9 mouse cellular contexts compared by ENCODE assay signal in the genomic region with DNA sequence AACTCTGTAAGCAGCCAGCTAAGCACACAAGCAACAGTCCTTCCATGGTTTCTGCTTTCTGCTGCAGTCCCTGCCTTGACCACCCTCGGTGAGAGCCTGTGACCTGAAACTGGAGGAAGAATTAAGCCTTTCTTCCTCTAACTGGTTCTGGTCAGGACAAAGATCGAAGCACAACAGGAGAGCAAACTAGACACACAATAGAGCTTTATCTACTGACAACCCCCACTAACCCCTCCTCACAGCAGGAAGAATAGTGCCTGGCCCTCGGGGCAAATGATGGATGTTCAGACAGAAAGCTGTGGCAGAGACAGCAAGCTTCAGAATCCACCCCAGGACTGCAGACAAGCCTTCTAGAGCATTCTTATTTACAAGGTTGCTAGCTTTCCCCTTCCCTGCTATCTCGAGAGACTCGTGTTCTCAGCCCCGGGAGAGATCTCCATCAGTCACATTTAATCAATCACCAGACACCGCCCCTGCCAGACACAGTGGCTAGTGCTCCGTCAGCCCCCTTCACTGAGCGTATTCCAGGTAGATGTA. TPM values are rescaled to one million over a fixed set of nuclear protein-coding genes. Genes with fewer than 3 reads are reported as not detected.
DNase-seq lines count a peak whose midpoint lies in the region; ATAC-seq and TF ChIP-seq lines count a peak whose summit lies in the region.
"Had no signal": no experiment of that assay in that cellular context is flagged by ENCODE, and none has a peak within 500 bp of the region (broad histone marks: within the 10 kb centered on the region; RNA-seq: fewer than 3 reads in every experiment).

No protein-coding gene starts in this region.

- H3K4me2 ChIP-seq in forebrain, embryonic 15.5 days (replicated peaks) = no peak overlapping the region; the same call in 1 of the 2 replicates

- peak overlapping the region; percentile 13; the same call in 1 of the 2 replicates for H3K4me3 ChIP-seq in forebrain, embryonic 10.5 days
- H3K4me3 ChIP-seq in forebrain, embryonic 15.5 days = no peak overlapping the region
- H3K4me3 ChIP-seq in ES-Bruce4 (ENCODE audit: low read depth, low read length) (no peak overlapping the region), macrophage (ENCODE audit: inconsistent target) (no peak overlapping the region)
- no peak overlapping the region for H3K4me3 ChIP-seq in embryonic fibroblast, embryonic 13.5 days (ENCODE audit: insufficient read depth, low read length)

- no peak overlapping the region for H3K9ac ChIP-seq in forebrain, embryonic 15.5 days (replicated peaks)
- no peak overlapping the region for H3K9ac ChIP-seq in ES-Bruce4 (ENCODE audit: low read depth, poor library complexity, severe bottlenecking)

- TF ChIP-seq CTCF in ES-Bruce4 (IDR thresholded peaks at IDR 0.05; ENCODE audit: low read depth, low read length) = no peak
- no peak for TF ChIP-seq CTCF in embryonic fibroblast, embryonic 13.5 days (IDR thresholded peaks at IDR 0.05; ENCODE audit: borderline replicate concordance, insufficient read depth, low read length)

- peak overlapping the region; percentile 73; the same call in 1 of the 2 replicates for H3K27ac ChIP-seq in forebrain, embryonic 10.5 days
- H3K27ac ChIP-seq in forebrain, embryonic 15.5 days (replicated peaks) = no peak overlapping the region
- H3K27ac ChIP-seq in ES-Bruce4 (ENCODE audit: insufficient read depth, low read length) (no peak overlapping the region), macrophage (peak overlapping the region; percentile 97)
- 0 out of 2 replicates have a peak overlapping the region, but pooled peaks have one; percentile 10 for H3K27ac ChIP-seq in embryonic fibroblast, embryonic 13.5 days (ENCODE audit: insufficient read depth, low read length)

- ATAC-seq in forebrain, embryonic 15.5 days (replicated peaks) = no peak
- no peak for ATAC-seq in frontal cortex, adult (ENCODE audit: low TSS enrichment)

- H3K36me3 ChIP-seq in forebrain, embryonic 10.5 days (replicated peaks) = no peaks in the 10 kb centered on the region
- H3K36me3 ChIP-seq in forebrain, embryonic 15.5 days = no peaks in the 10 kb centered on the region
- H3K36me3 ChIP-seq in ES-Bruce4 (ENCODE audit: control insufficient read depth, insufficient read depth, low read length, poor library complexity, severe bottlenecking) (no peaks in the 10 kb centered on the region), macrophage (ENCODE audit: inconsistent target) (no peaks in the 10 kb centered on the region)

- H3K27me3 ChIP-seq in forebrain, embryonic 10.5 days (ENCODE audit: poor library complexity, severe bottlenecking) = peaks cover 52% of the 10 kb centered on the region
- H3K27me3 ChIP-seq in forebrain, embryonic 15.5 days = no peaks in the 10 kb centered on the region
- H3K27me3 ChIP-seq in ES-Bruce4 (ENCODE audit: control insufficient read depth, insufficient read depth, low read length, poor library complexity, severe bottlenecking) = no peaks in the 10 kb centered on the region

- DNase-seq in forebrain, embryonic 10.5 days (ENCODE audit: extremely low spot score, low spot score) = peak; percentile 39
- no peak for DNase-seq in cerebellum, adult 18-20 months
- DNase-seq in cerebellum, postnatal 25 days = no peak

- H3K9me3 ChIP-seq in forebrain, embryonic 10.5 days = no peaks in the 10 kb centered on the region
- H3K9me3 ChIP-seq in forebrain, embryonic 15.5 days = no peaks in the 10 kb centered on the region
- H3K9me3 ChIP-seq in ES-Bruce4 (replicated peaks; ENCODE audit: control insufficient read depth, insufficient read depth, low read length, poor library complexity, severe bottlenecking) = no peaks in the 10 kb centered on the region

- peaks cover 30% of the 10 kb centered on the region for H3K4me1 ChIP-seq in forebrain, embryonic 10.5 days
- peaks cover 10% of the 10 kb centered on the region for H3K4me1 ChIP-seq in forebrain, embryonic 15.5 days
- peaks cover 5% of the 10 kb centered on the region for H3K4me1 ChIP-seq in ES-Bruce4 (ENCODE audit: control insufficient read depth, insufficient read depth, low read length)
- no peaks in the 10 kb centered on the region for H3K4me1 ChIP-seq in embryonic fibroblast, embryonic 13.5 days (ENCODE audit: control insufficient read depth, insufficient read depth, low read length)

- no peak for TF ChIP-seq POLR2A in ES-Bruce4 (IDR thresholded peaks at IDR 0.05; ENCODE audit: insufficient read depth, low read length)
- no peak for TF ChIP-seq POLR2A in embryonic fibroblast, embryonic 13.5 days (IDR thresholded peaks at IDR 0.05; ENCODE audit: low read depth, low read length)

- 10% methylated on average over 9 of the region's 9 CpGs for WGBS in forebrain, embryonic 10.5 days
- 14% methylated on average over 9 of the region's 9 CpGs for WGBS in forebrain, embryonic 15.5 days
- WGBS in macrophage (ENCODE audit: missing documents) = 29% methylated on average over 8 of the region's 9 CpGs

- no peaks in the 10 kb centered on the region for H3K79me2 ChIP-seq in macrophage (ENCODE audit: inconsistent target)

- TF ChIP-seq EP300 in ES-Bruce4 (IDR thresholded peaks at IDR 0.05; ENCODE audit: insufficient read depth, low read depth, low read length) = peak; percentile 65; the same call in 1 of the 2 replicates

RNA-seq across cellular contexts. Expression of a gene that starts 9.1 kb away (rescaled TPM):
- not detected in 2 replicates for polyA plus RNA-seq in forebrain, embryonic 10.5 days (2016; fragmentation: Nextera tagmentation; extraction: Ambion mirVana)
- polyA plus RNA-seq in forebrain, embryonic 15.5 days (2015; fragmentation: Nextera tagmentation; extraction: Ambion mirVana) = 0.09 TPM in 1 of 2 replicates, not detected in the other
- polyA plus RNA-seq in ES-Bruce4 (2011; ENCODE audit: insufficient read depth, insufficient read length, low read depth, missing spikeins) (not detected in 2 replicates), macrophage (2018) (0.23 to 1.8 TPM (median 0.40 TPM) in 3 replicates)
- not detected in 2 replicates for polyA plus RNA-seq in embryonic fibroblast, embryonic 13.5 days (2011; ENCODE audit: insufficient read length, low read depth, missing spikeins)
- 1 to 10 TPM in 13 of 26 experiments, not detected in 13; 1.1 to 5.0 (median 2.8) TPM for total RNA-seq in macrophage (2018; cell fraction: chromatin; rRNA removed)
- total RNA-seq in macrophage (2018; cell fraction: cytosol; rRNA removed) = 10 to 100 TPM in 13 of 26 experiments, under 1 TPM in 13; 0.13 to 26.6 (median 5.3) TPM
- 10 to 100 TPM in 7 of 26 experiments, 1 to 10 TPM in 7, under 1 TPM in 3, not detected in 9; 0.28 to 30.9 (median 9.5) TPM for total RNA-seq in macrophage (2018; cell fraction: nucleus; rRNA removed)

RNA-seq across cellular contexts. Expression of a gene that starts 20.1 kb away (rescaled TPM):
- polyA plus RNA-seq in forebrain, embryonic 10.5 days (2016; fragmentation: Nextera tagmentation; extraction: Ambion mirVana) = 0.76 and 0.90 TPM in 2 replicates
- polyA plus RNA-seq in forebrain, embryonic 15.5 days (2015; fragmentation: Nextera tagmentation; extraction: Ambion mirVana) = 0.80 and 1.0 TPM in 2 replicates
- polyA plus RNA-seq in ES-Bruce4 (2011; ENCODE audit: insufficient read depth, insufficient read length, low read depth, missing spikeins) (0.99 and 3.0 TPM in 2 replicates), macrophage (2018) (0.43 to 1.1 TPM (median 0.64 TPM) in 3 replicates)
- polyA plus RNA-seq in embryonic fibroblast, embryonic 13.5 days (2011; ENCODE audit: insufficient read length, low read depth, missing spikeins) = 0.32 and 0.35 TPM in 2 replicates
- 1 to 10 TPM in 3 of 26 experiments, under 1 TPM in 10, not detected in 13; 0.36 to 1.7 (median 0.81) TPM for total RNA-seq in macrophage (2018; cell fraction: chromatin; rRNA removed)
- total RNA-seq in macrophage (2018; cell fraction: cytosol; rRNA removed) = 1 to 10 TPM in 6 of 26 experiments, under 1 TPM in 20; 0.53 to 1.4 (median 0.88) TPM
- total RNA-seq in macrophage (2018; cell fraction: nucleus; rRNA removed) = 1 to 10 TPM in 4 of 26 experiments, under 1 TPM in 19, not detected in 3; 0.23 to 1.5 (median 0.68) TPM

RNA-seq across cellular contexts. Expression of a gene that starts 22.9 kb away (rescaled TPM):
- polyA plus RNA-seq in forebrain, embryonic 10.5 days (2016; fragmentation: Nextera tagmentation; extraction: Ambion mirVana) = not detected in 2 replicates
- not detected in 2 replicates for polyA plus RNA-seq in forebrain, embryonic 15.5 days (2015; fragmentation: Nextera tagmentation; extraction: Ambion mirVana)
- not detected in 2 replicates for polyA plus RNA-seq in ES-Bruce4 (2011; ENCODE audit: insufficient read depth, insufficient read length, low read depth, missing spikeins)
- 1.2 TPM in 1 of 2 replicates, not detected in the other for polyA plus RNA-seq in embryonic fibroblast, embryonic 13.5 days (2011; ENCODE audit: insufficient read length, low read depth, missing spikeins)
- total RNA-seq in macrophage (2018; cell fraction: chromatin; rRNA removed) = 100 to 1,000 TPM in 5 of 26 experiments, 10 to 100 TPM in 21; 11.0 to 163 (median 62.6) TPM
- total RNA-seq in macrophage (2018; cell fraction: cytosol; rRNA removed) = 100 to 1,000 TPM; 372 to 721 (median 507) TPM
- 100 to 1,000 TPM in 25 of 26 experiments, 10 to 100 TPM in 1; 38.0 to 419 (median 221) TPM for total RNA-seq in macrophage (2018; cell fraction: nucleus; rRNA removed)
- polyA plus RNA-seq in macrophage (2018) = 341 to 1,001 TPM (median 699 TPM) in 3 replicates

RNA-seq across cellular contexts. Expression of a gene that starts 33.5 kb away (rescaled TPM):
- not detected in 2 replicates for polyA plus RNA-seq in forebrain, embryonic 10.5 days (2016; fragmentation: Nextera tagmentation; extraction: Ambion mirVana)
- not detected in 2 replicates for polyA plus RNA-seq in forebrain, embryonic 15.5 days (2015; fragmentation: Nextera tagmentation; extraction: Ambion mirVana)
- polyA plus RNA-seq in ES-Bruce4 (2011; ENCODE audit: insufficient read depth, insufficient read length, low read depth, missing spikeins) (not detected in 2 replicates), macrophage (2018) (8.7 to 52.5 TPM (median 20.9 TPM) in 3 replicates)
- not detected in 2 replicates for polyA plus RNA-seq in embryonic fibroblast, embryonic 13.5 days (2011; ENCODE audit: insufficient read length, low read depth, missing spikeins)
- 10 to 100 TPM in 7 of 26 experiments, 1 to 10 TPM in 12, not detected in 7; 1.9 to 25.1 (median 6.3) TPM for total RNA-seq in macrophage (2018; cell fraction: chromatin; rRNA removed)
- 10 to 100 TPM; 24.2 to 76.5 (median 45.6) TPM for total RNA-seq in macrophage (2018; cell fraction: cytosol; rRNA removed)
- 10 to 100 TPM in 20 of 26 experiments, 1 to 10 TPM in 5, not detected in 1; 1.9 to 51.3 (median 29.2) TPM for total RNA-seq in macrophage (2018; cell fraction: nucleus; rRNA removed)
- total RNA-seq: neutrophil, adult 5-6 weeks had no signal

RNA-seq across cellular contexts. Expression of a gene that starts 44.3 kb away (rescaled TPM):
- not detected in 2 replicates for polyA plus RNA-seq in forebrain, embryonic 10.5 days (2016; fragmentation: Nextera tagmentation; extraction: Ambion mirVana)
- not detected in 2 replicates for polyA plus RNA-seq in forebrain, embryonic 15.5 days (2015; fragmentation: Nextera tagmentation; extraction: Ambion mirVana)
- polyA plus RNA-seq in ES-Bruce4 (2011; ENCODE audit: insufficient read depth, insufficient read length, low read depth, missing spikeins) = not detected in 2 replicates
- polyA plus RNA-seq in embryonic fibroblast, embryonic 13.5 days (2011; ENCODE audit: insufficient read length, low read depth, missing spikeins) = not detected in 2 replicates
- total RNA-seq in macrophage (2018; cell fraction: chromatin; rRNA removed) = 10 to 100 TPM in 19 of 26 experiments, 1 to 10 TPM in 5, not detected in 2; 2.3 to 37.8 (median 14.7) TPM
- total RNA-seq in macrophage (2018; cell fraction: cytosol; rRNA removed) = 10 to 100 TPM; 27.8 to 85.6 (median 43.7) TPM
- 10 to 100 TPM in 25 of 26 experiments, not detected in 1; 11.3 to 69.6 (median 35.1) TPM for total RNA-seq in macrophage (2018; cell fraction: nucleus; rRNA removed)
- polyA plus RNA-seq in macrophage (2018) = 22.8 to 58.2 TPM (median 33.8 TPM) in 3 replicates
- total RNA-seq: neutrophil, adult 5-6 weeks had no signal

Comparison
In these comparisons a context has a peak if more than half of its experiments do, and no peak if none do; other contexts are left out.
1. H3K27ac ChIP-seq: peak in forebrain, embryonic 10.5 days (single experiment), embryonic fibroblast, embryonic 13.5 days (single experiment) and macrophage (single experiment); none in forebrain, embryonic 15.5 days (single experiment) and ES-Bruce4 (single experiment).
2. RNA of a gene that starts 22.9 kb away (polyA plus RNA-seq): 341 to 1,001 TPM in macrophage; 1.2 TPM in embryonic fibroblast, embryonic 13.5 days, not detected in forebrain, embryonic 10.5 days, not detected in forebrain, embryonic 15.5 days and not detected in ES-Bruce4; every median in the first group is over 100 times any median in the second.